Mouse (Mus musculus) left cerebral cortex, postnatal 14 days (tissue): ENCODE data around the gene Med9. TPM values are rescaled to one million over a fixed set of nuclear protein-coding genes. Genes with fewer than 3 reads are reported as not detected.

Experiments used
- DNase-seq, 2 experiments: peaks; one replicate each; pipeline ENCODE4 v3.0.0; 2021 to 2022; ENCODE audit warnings: low spot score in 2 of 2, mixed read lengths in 1 of 2
- intact Hi-C: fragments of 180-260 bp; cut with DNase I; formaldehyde crosslinking; loops from one replicate; pipeline ENCODE4 v1.15.1; 2025
- long read RNA-seq, 2 experiments: library from polyadenylated mRNA; stranded (forward); transcript quantifications; one replicate each; pipeline ENCODE4 v2.0.0; 2021
- total RNA-seq, 2 experiments: library from RNA; stranded (reverse); gene quantifications; 2 replicates each; pipeline ENCODE4 v1.2.3; 2021

Med9 gene
- total RNA-seq: 10 to 100 TPM; 34.0 to 34.2 TPM
- long read RNA-seq, experiment 1, transcript Med9-201 (2 exons, 1,920 nt): major isoform, 55 of 65 reads
- long read RNA-seq, experiment 1, partial matches to known transcripts: 0 of 65 reads
- long read RNA-seq, experiment 1, other reads (novel, unspliced or antisense): 10 of 65 reads
- long read RNA-seq, experiment 2, transcript Med9-201 (2 exons, 1,920 nt): major isoform, 58 of 67 reads
- long read RNA-seq, experiment 2, partial matches to known transcripts: 9 of 67 reads
- long read RNA-seq, experiment 2, other reads (novel, unspliced or antisense): 0 of 67 reads

DNA sequence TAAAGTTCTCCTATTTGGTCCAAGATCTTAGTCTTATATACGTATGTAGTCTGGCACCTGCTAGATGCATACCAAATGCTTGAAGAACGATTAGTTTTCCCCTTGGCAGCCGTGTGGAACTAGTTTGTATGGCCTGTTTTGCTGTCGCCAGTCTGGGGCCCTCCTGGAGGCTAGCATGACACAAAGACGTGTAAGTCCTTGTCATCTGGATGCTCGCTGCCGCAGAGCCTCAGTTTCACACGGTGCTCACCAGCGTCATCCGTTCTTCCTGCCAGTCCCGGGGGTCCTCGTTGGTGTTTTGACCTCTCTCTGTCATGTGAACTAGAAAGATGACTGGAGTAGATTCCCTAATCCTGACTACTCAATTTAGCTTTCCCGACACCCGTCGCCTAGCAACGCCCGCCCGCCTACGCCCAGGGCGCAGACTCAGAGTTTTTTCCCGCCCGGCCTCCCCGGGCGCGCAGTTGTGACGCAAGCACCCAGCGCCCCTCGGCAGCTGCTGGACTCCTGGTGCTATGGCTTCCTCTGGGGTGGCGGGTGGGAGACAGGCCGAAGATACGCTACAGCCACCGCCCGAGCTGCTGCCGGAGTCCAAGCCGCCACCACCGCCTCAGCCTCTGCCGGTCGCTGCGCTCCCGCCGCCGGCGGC lies at the start of gene Med9:
Gene Med9, plus strand, starts transcription at position 455 of the 649 bp plus-strand sequence.
- intact Hi-C loops: loop anchor here (5.0 kb wide), 2 partner anchors 46 to 61 kb away; no protein-coding TSS in a partner anchor
- DNase-seq: peak; percentile 96 to 97

GRCm38 (mm10) chr11:59899711-59900685 lies 48.0 kb upstream of the Med9 start:
- DNase-seq: peak in 1 of 2 experiments; percentile 34
- intact Hi-C loops: loop anchor here (5.0 kb wide), 1 partner anchor 47 kb away; the partner anchor contains the start of gene Med9

GRCm38 (mm10) chr11:59900995-59901394 lies 47.0 kb upstream of the Med9 start:
- no peak for DNase-seq
- intact Hi-C loops: loop anchor here (5.0 kb wide), 1 partner anchor 46 kb away; the partner anchor contains the start of gene Med9

- intact Hi-C loops: loop anchor here (5.0 kb wide), 1 partner anchor 45 kb away; the partner anchor contains the start of gene Med9
- no peak for DNase-seq
Measured at GRCm38 (mm10) chr11:59902045-59902726, 45.8 kb upstream of the Med9 start.

GRCm38 (mm10) chr11:59906521-59907123 lies 41.4 kb upstream of the Med9 start:
- intact Hi-C loops: no loop called here
- no peak for DNase-seq

- intact Hi-C loops: no loop called here
- DNase-seq: no peak
Measured at GRCm38 (mm10) chr11:59908446-59908845, 39.6 kb upstream of the Med9 start.

DNA sequence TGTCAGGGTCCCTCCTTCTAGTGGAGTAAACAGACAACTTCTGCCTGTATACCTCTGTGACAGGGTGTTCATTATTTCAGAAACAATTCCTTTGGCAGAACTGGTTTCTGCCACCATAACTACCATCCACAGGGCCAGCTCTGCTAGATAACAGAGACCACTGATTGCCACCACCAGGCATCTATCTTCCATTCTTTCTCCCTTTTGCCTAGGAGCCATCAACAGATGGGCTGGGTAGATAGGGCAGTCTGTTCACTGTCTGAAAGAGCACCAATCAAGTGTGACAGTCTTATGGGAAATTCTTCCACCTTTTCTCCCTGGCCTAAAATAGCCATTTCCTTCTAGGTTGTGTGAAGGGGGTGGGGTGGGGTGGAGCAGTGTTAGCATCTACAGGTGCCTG lies 37.4 kb upstream of the Med9 start:
- DNase-seq: no peak
- intact Hi-C loops: no loop called here

GRCm38 (mm10) chr11:59911523-59911922 lies 36.5 kb upstream of the Med9 start:
- DNase-seq: no peak
- intact Hi-C loops: no loop called here

GRCm38 (mm10) chr11:59913702-59914101 lies 34.3 kb upstream of the Med9 start:
- intact Hi-C loops: no loop called here
- DNase-seq: no peak

- intact Hi-C loops: no loop called here
- DNase-seq: no peak
Measured at GRCm38 (mm10) chr11:59918014-59918413, 30.0 kb upstream of the Med9 start.

- intact Hi-C loops: no loop called here
- no peak for DNase-seq
Measured at GRCm38 (mm10) chr11:59919401-59919800, 28.6 kb upstream of the Med9 start.

DNA sequence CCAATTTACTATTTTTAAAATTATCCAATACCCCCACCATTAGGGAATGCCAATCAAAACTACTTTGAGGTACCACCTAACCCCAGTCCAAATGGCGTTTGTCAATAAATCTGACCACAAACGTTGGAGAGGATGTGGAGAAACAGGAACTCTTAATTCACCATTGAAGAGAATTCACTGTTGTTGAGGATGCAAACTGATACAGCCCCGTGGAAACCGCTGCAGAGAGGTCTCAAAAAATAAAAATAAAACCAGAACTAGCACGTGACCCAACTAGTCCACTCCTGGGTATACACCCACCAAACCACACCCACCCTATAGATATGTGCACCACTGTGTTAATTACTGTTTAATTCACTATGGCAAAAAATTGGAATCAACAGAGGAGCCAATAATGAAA lies 27.7 kb upstream of the Med9 start:
- DNase-seq: no peak
- intact Hi-C loops: no loop called here

- DNase-seq: no peak
- intact Hi-C loops: no loop called here
Measured at GRCm38 (mm10) chr11:59921265-59921664, 26.7 kb upstream of the Med9 start.

DNA sequence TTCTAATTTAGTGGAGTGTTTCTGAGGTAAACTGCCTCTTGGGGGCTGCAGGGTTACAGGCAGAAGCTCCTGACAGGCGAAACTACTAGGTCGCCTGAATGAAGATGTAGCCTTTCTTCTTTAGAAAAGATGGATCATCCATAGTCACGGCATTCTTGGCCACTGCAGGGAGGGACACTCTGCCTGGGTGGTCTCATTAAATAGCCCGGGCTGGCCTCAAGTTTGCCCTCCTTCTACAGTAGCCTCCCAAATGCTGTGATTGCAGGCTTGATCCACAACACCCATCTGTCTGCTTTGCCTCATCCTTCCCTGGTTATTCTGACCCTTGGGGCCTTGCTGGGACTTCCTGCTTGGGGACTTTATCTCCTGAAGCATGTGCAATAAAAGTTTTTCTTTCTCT lies 18.0 kb upstream of the Med9 start:
- intact Hi-C loops: no loop called here
- no peak for DNase-seq

GRCm38 (mm10) chr11:59932560-59933337 lies 15.3 kb upstream of the Med9 start:
- DNase-seq: no peak
- intact Hi-C loops: no loop called here

DNA sequence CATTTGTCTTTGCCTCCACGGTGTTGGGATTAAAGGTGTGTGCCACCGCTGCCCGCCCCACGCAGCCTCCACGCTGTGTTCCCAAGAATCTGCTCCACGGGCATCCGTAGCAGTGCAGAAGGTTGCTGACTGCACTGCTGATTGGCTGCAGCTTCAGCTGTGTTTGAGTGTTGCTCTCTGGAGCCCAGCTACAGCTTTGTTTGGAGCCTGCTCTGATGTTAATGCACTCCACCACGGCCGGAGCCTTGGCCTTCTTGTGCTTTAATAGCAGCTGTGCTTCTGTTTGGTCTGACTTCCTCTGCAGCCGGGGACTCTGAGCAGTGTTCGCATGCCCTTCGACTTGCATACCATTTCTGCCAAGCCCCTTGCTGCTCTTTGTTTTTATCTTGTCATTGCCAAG lies 14.1 kb upstream of the Med9 start:
- intact Hi-C loops: no loop called here
- no peak for DNase-seq

- intact Hi-C loops: no loop called here
- no peak for DNase-seq
Measured at GRCm38 (mm10) chr11:59937023-59937422, 11.0 kb upstream of the Med9 start.

- no peak for DNase-seq
- intact Hi-C loops: no loop called here
Measured at GRCm38 (mm10) chr11:59937615-59938014, 10.4 kb upstream of the Med9 start.
